Mouse (Mus musculus) ovary, postnatal 10 days (tissue): ENCODE measurements around the gene Rnf181.
A peak's percentile ranks its signal among the peaks of the same experiment; 100 is the strongest.

Experiments used
- DNase-seq: peaks from one replicate; pipeline ENCODE4 v3.0.0; 2022; ENCODE audit warnings: low spot score

Rnf181 gene

GRCm38 (mm10) chr6:72359891-72360598, 6.7 kb downstream of the Rnf181 start:
- no peak for DNase-seq

GRCm38 (mm10) chr6:72359343-72359742, 7.4 kb downstream of the Rnf181 start:
- DNase-seq, result no peak

- no peak for DNase-seq
Observed at GRCm38 (mm10) chr6:72358086-72358764, 8.5 kb downstream of the Rnf181 start.

- no peak for DNase-seq
Observed at GRCm38 (mm10) chr6:72357164-72358079, 9.3 kb downstream of the Rnf181 start.

GRCm38 (mm10) chr6:72356001-72356532, 10.7 kb downstream of the Rnf181 start:
- DNase-seq, result no peak

- DNase-seq, result peak; percentile 62
Observed at GRCm38 (mm10) chr6:72355066-72355911, 11.5 kb downstream of the Rnf181 start, which contains the start of gene Tmem150a. Gene Tmem150a, plus strand, starts transcription at chr6:72355447.

- DNase-seq, result no peak
Observed at GRCm38 (mm10) chr6:72354025-72354424, 12.7 kb downstream of the Rnf181 start.

- no peak for DNase-seq
Observed at GRCm38 (mm10) chr6:72352636-72353405, 13.9 kb downstream of the Rnf181 start.

GRCm38 (mm10) chr6:72350214-72350613, 16.5 kb downstream of the Rnf181 start:
- DNase-seq, result no peak

- DNase-seq, result no peak
Observed at GRCm38 (mm10) chr6:72348411-72348810, 18.3 kb downstream of the Rnf181 start.

GRCm38 (mm10) chr6:72347166-72347941, 19.4 kb downstream of the Rnf181 start, which contains the start of gene 0610030E20Rik:
Gene 0610030E20Rik, plus strand, starts transcription at chr6:72347317.
- DNase-seq, result peak; percentile 58

- DNase-seq, result no peak
Observed at GRCm38 (mm10) chr6:72346261-72346660, 20.5 kb downstream of the Rnf181 start.

GRCm38 (mm10) chr6:72345633-72346032, 21.1 kb downstream of the Rnf181 start:
- DNase-seq, result no peak

GRCm38 (mm10) chr6:72345074-72345567, 21.6 kb downstream of the Rnf181 start, which contains the start of gene Usp39:
Gene Usp39, minus strand, starts transcription at chr6:72345184.
- DNase-seq, result peak; percentile 81

- DNase-seq, result no peak
Observed at GRCm38 (mm10) chr6:72344396-72345073, 22.2 kb downstream of the Rnf181 start.

GRCm38 (mm10) chr6:72340481-72340880, 26.3 kb downstream of the Rnf181 start:
- no peak for DNase-seq

- no peak for DNase-seq
Observed at GRCm38 (mm10) chr6:72333111-72333510, 33.6 kb downstream of the Rnf181 start.

- no peak for DNase-seq
Observed at GRCm38 (mm10) chr6:72330133-72330532, 36.6 kb downstream of the Rnf181 start.

GRCm38 (mm10) chr6:72329019-72329418, 37.7 kb downstream of the Rnf181 start:
- no peak for DNase-seq
